Mouse (Mus musculus): ENCODE data around the gene Zcwpw1. TPM values are rescaled to one million over a fixed set of nuclear protein-coding genes. Genes with fewer than 3 reads are reported as not detected.

Zcwpw1 gene
- polyA plus RNA-seq, 1 experiment from 2014 or later, result 11.8 TPM

DNA sequence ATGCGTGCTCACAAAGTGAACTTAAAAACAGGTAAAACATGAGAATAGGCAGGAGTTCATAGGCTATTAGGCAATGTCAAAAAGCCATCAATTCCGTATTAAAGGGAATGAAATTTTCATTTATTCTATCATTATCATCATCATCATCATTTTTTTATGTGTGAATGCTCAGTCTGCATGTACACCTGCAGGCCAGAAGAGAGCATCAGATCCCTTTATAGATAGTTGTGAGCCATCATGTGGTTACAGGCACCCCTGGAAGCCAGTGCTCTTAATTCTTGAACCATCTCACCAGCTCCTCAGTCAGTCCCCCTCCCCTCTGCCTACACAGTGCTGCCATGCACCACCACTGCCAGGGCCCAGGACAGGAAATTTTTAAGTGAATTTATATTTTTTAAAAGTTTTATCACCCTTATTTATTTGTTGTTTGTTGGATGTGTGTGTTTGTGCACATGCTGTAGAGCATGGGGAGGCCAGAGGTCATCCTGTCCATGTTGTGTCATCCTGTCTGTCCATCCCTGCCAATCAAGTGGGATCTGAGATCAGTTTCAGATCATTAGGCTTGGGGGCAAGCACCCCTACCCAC, 1.4 kb downstream of the Zcwpw1 start:
- Histone ChIP-seq H3K4me3 (ENCODE audit: low read length) (no peak overlapping the region), H3K36me3 (ENCODE audit: control insufficient read depth, insufficient read depth, low read length) (peaks cover 3% of the 10 kb centered on the region; the same call in 1 of the 2 replicates), H3K4me2 (ENCODE audit: low read depth, low read length) (no peak overlapping the region), H3K4me1 (ENCODE audit: control insufficient read depth, insufficient read depth, low read length) (peaks cover 13% of the 10 kb centered on the region), H3K9ac (ENCODE audit: low read depth, low read length) (no peak overlapping the region), H3K27ac (ENCODE audit: low read length) (no peak overlapping the region), H3K9me3 (ENCODE audit: control insufficient read depth, low read length) (peaks cover 4% of the 10 kb centered on the region; the same call in 1 of the 2 replicates), H3K27me3 (replicated peaks; ENCODE audit: control insufficient read depth, insufficient read depth, low read length) (no peaks in the 10 kb centered on the region)
- ATAC-seq, result no peak
- WGBS, result 96% methylated on average over 2 of the region's 2 CpGs

DNA sequence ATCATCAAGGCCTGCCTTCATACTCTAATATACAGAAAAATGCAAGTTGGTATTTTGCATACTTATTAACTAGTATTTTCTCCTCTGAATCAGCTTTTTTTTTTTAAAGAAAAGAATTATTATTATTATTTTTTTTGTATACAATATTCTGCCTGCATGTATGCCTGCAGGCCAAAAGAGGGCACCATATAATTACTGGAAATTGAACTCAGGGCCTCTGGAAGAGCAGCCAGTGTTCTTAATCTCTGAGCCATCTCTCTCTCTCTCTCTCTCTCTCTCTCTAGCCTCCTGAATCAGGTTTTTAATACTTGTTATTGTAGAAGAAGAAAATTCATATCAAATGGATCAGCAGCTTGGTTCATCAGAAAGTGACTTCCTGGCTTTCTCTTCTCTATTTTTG, 4.0 kb downstream of the Zcwpw1 start:
- H3K27me3 ChIP-seq (replicated peaks; ENCODE audit: control insufficient read depth, insufficient read depth, low read length), result no peaks in the 10 kb centered on the region
- H3K4me2 ChIP-seq (ENCODE audit: low read depth, low read length), result no peak overlapping the region
- H3K9me3 ChIP-seq (ENCODE audit: control insufficient read depth, low read length), result peaks cover 4% of the 10 kb centered on the region; the same call in 1 of the 2 replicates
- no peaks in the 10 kb centered on the region for H3K36me3 ChIP-seq (ENCODE audit: control insufficient read depth, insufficient read depth, low read length)
- no peak overlapping the region for H3K27ac ChIP-seq (ENCODE audit: low read length)
- no peak for ATAC-seq
- no peak overlapping the region for H3K9ac ChIP-seq (ENCODE audit: low read depth, low read length)
- H3K4me3 ChIP-seq (ENCODE audit: low read length), result no peak overlapping the region
- H3K4me1 ChIP-seq (ENCODE audit: control insufficient read depth, insufficient read depth, low read length), result no peaks in the 10 kb centered on the region; the same call in 1 of the 2 replicates

- H3K27me3 ChIP-seq (replicated peaks; ENCODE audit: control insufficient read depth, insufficient read depth, low read length), result no peaks in the 10 kb centered on the region
- H3K4me3 ChIP-seq (ENCODE audit: low read length), result no peak overlapping the region
- no peak overlapping the region for H3K27ac ChIP-seq (ENCODE audit: low read length)
- no peaks in the 10 kb centered on the region for H3K4me1 ChIP-seq (ENCODE audit: control insufficient read depth, insufficient read depth, low read length)
- no peaks in the 10 kb centered on the region for H3K36me3 ChIP-seq (ENCODE audit: control insufficient read depth, insufficient read depth, low read length)
- no peak overlapping the region for H3K4me2 ChIP-seq (ENCODE audit: low read depth, low read length)
- 79% methylated on average over 3 of the region's 3 CpGs for WGBS
- no peaks in the 10 kb centered on the region for H3K9me3 ChIP-seq (ENCODE audit: control insufficient read depth, low read length)
- no peak for ATAC-seq
- H3K9ac ChIP-seq (ENCODE audit: low read depth, low read length), result no peak overlapping the region
Observed at GRCm38 (mm10) chr5:137796606-137797005, 9.0 kb downstream of the Zcwpw1 start.

- ATAC-seq, result no peak
- no peak overlapping the region for H3K27ac ChIP-seq (ENCODE audit: low read length)
- no peaks in the 10 kb centered on the region for H3K36me3 ChIP-seq (ENCODE audit: control insufficient read depth, insufficient read depth, low read length)
- H3K9ac ChIP-seq (ENCODE audit: low read depth, low read length), result no peak overlapping the region
- H3K27me3 ChIP-seq (replicated peaks; ENCODE audit: control insufficient read depth, insufficient read depth, low read length), result no peaks in the 10 kb centered on the region
- no peaks in the 10 kb centered on the region for H3K9me3 ChIP-seq (ENCODE audit: control insufficient read depth, low read length)
- no peak overlapping the region for H3K4me2 ChIP-seq (ENCODE audit: low read depth, low read length)
- H3K4me1 ChIP-seq (ENCODE audit: control insufficient read depth, insufficient read depth, low read length), result no peaks in the 10 kb centered on the region
- no peak overlapping the region for H3K4me3 ChIP-seq (ENCODE audit: low read length)
- 80% methylated on average over 3 of the region's 3 CpGs for WGBS
Observed at GRCm38 (mm10) chr5:137800917-137801316, 13.3 kb downstream of the Zcwpw1 start.

- WGBS, result 92% methylated on average over 1 of the region's 1 CpGs
- Histone ChIP-seq H3K9me3 (ENCODE audit: control insufficient read depth, low read length) (no peaks in the 10 kb centered on the region), H3K4me1 (ENCODE audit: control insufficient read depth, insufficient read depth, low read length) (no peaks in the 10 kb centered on the region), H3K4me2 (ENCODE audit: low read depth, low read length) (no peak overlapping the region), H3K9ac (ENCODE audit: low read depth, low read length) (no peak overlapping the region), H3K27ac (ENCODE audit: low read length) (no peak overlapping the region), H3K4me3 (ENCODE audit: low read length) (no peak overlapping the region), H3K27me3 (replicated peaks; ENCODE audit: control insufficient read depth, insufficient read depth, low read length) (no peaks in the 10 kb centered on the region), H3K36me3 (ENCODE audit: control insufficient read depth, insufficient read depth, low read length) (no peaks in the 10 kb centered on the region)
- ATAC-seq, result no peak
Observed at GRCm38 (mm10) chr5:137806158-137806557, 18.6 kb downstream of the Zcwpw1 start.

DNA sequence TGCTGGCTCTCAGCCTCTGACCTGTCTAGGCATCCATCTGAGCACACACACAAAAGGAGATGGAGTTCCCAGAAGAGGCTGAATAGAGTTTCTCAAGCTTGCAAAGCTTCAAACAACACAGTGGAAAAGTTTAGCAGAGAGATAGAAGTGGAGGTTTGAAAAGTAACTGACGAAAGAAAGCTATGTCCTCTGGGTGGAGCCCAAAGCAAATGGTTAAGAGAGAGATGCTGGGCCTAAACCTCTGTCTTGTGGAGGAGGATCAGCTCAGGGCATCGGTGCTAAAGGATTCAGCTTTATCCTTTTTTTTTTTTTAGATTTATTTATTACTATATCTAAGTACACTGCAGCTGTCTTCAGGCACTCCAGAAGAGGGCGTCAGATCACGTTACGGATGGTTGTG, 20.7 kb downstream of the Zcwpw1 start:
- H3K9ac ChIP-seq (ENCODE audit: low read depth, low read length), result no peak overlapping the region
- no peaks in the 10 kb centered on the region for H3K36me3 ChIP-seq (ENCODE audit: control insufficient read depth, insufficient read depth, low read length)
- H3K4me2 ChIP-seq (ENCODE audit: low read depth, low read length), result no peak overlapping the region
- H3K27ac ChIP-seq (ENCODE audit: low read length), result no peak overlapping the region
- H3K27me3 ChIP-seq (replicated peaks; ENCODE audit: control insufficient read depth, insufficient read depth, low read length), result no peaks in the 10 kb centered on the region
- WGBS, result 87% methylated on average over 5 of the region's 5 CpGs
- no peak for ATAC-seq
- no peaks in the 10 kb centered on the region for H3K9me3 ChIP-seq (ENCODE audit: control insufficient read depth, low read length)
- no peaks in the 10 kb centered on the region for H3K4me1 ChIP-seq (ENCODE audit: control insufficient read depth, insufficient read depth, low read length)
- H3K4me3 ChIP-seq (ENCODE audit: low read length), result no peak overlapping the region

GRCm38 (mm10) chr5:137817466-137818222, 30.0 kb downstream of the Zcwpw1 start:
- Histone ChIP-seq H3K4me1 (ENCODE audit: control insufficient read depth, insufficient read depth, low read length) (no peaks in the 10 kb centered on the region), H3K27ac (ENCODE audit: low read length) (no peak overlapping the region), H3K4me2 (ENCODE audit: low read depth, low read length) (no peak overlapping the region), H3K9ac (ENCODE audit: low read depth, low read length) (no peak overlapping the region), H3K36me3 (ENCODE audit: control insufficient read depth, insufficient read depth, low read length) (no peaks in the 10 kb centered on the region), H3K27me3 (replicated peaks; ENCODE audit: control insufficient read depth, insufficient read depth, low read length) (no peaks in the 10 kb centered on the region), H3K4me3 (ENCODE audit: low read length) (no peak overlapping the region), H3K9me3 (ENCODE audit: control insufficient read depth, low read length) (no peaks in the 10 kb centered on the region)
- 63% methylated on average over 4 of the region's 4 CpGs for WGBS
- no peak for ATAC-seq

DNA sequence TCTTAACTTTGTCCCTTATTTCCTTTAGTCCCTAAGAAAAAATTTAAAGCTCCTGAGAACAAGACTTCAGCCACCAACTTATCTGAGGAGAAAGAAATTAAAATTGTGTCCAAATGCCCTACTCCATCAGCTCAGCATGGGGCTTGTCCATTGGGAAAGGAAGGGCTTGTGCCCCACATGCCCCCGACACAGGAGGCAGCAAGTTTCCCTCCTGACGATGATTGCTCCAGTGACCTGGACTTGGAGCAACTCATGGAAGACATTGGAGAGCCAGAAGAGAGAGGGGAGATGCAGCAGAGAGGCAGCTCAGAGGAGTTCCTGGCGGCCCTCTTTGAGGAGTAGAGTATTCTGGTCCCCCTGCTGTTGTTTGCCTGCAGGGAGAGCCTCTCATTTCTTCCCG, 34.5 kb downstream of the Zcwpw1 start:
- H3K27ac ChIP-seq (ENCODE audit: low read length), result no peak overlapping the region
- H3K9me3 ChIP-seq (ENCODE audit: control insufficient read depth, low read length), result no peaks in the 10 kb centered on the region
- H3K4me1 ChIP-seq (ENCODE audit: control insufficient read depth, insufficient read depth, low read length), result no peaks in the 10 kb centered on the region
- ATAC-seq, result no peak
- WGBS, result 65% methylated on average over 4 of the region's 4 CpGs
- no peak overlapping the region for H3K9ac ChIP-seq (ENCODE audit: low read depth, low read length)
- H3K36me3 ChIP-seq (ENCODE audit: control insufficient read depth, insufficient read depth, low read length), result no peaks in the 10 kb centered on the region
- H3K4me2 ChIP-seq (ENCODE audit: low read depth, low read length), result no peak overlapping the region
- H3K4me3 ChIP-seq (ENCODE audit: low read length), result no peak overlapping the region
- no peaks in the 10 kb centered on the region for H3K27me3 ChIP-seq (replicated peaks; ENCODE audit: control insufficient read depth, insufficient read depth, low read length)

- H3K27ac ChIP-seq (ENCODE audit: low read length), result no peak overlapping the region
- H3K36me3 ChIP-seq (ENCODE audit: control insufficient read depth, insufficient read depth, low read length), result no peaks in the 10 kb centered on the region
- H3K27me3 ChIP-seq (replicated peaks; ENCODE audit: control insufficient read depth, insufficient read depth, low read length), result no peaks in the 10 kb centered on the region
- no peaks in the 10 kb centered on the region for H3K4me1 ChIP-seq (ENCODE audit: control insufficient read depth, insufficient read depth, low read length)
- 72% methylated on average over 1 of the region's 1 CpGs for WGBS
- no peak overlapping the region for H3K4me2 ChIP-seq (ENCODE audit: low read depth, low read length)
- ATAC-seq, result no peak
- no peaks in the 10 kb centered on the region for H3K9me3 ChIP-seq (ENCODE audit: control insufficient read depth, low read length)
- H3K9ac ChIP-seq (ENCODE audit: low read depth, low read length), result no peak overlapping the region
- no peak overlapping the region for H3K4me3 ChIP-seq (ENCODE audit: low read length)
Observed at GRCm38 (mm10) chr5:137822602-137823001, 35.0 kb downstream of the Zcwpw1 start.

All from intestine, embryonic 16.5 days (tissue).